Mouse (Mus musculus): ENCODE measurements around the gene Syt1.

Gene Syt1

DNA sequence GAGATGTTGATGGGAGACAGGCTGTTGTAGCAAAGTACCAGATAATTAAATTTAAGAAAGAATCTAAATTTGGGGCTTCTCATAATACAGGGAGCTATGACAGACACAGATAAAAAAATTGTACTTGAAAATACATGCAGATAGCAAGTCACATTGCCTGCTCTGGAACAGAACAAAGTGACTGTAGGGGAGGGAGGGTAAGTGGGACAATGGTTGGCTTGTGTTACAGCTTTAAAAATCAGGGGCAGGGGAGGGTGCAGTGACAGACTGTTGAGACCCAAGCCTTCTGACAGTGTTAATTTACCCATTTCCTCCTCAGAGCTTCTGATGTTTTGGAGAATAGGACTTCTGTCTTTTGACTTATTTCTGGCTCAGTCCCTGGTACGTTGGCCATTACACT is 126.3 kb downstream of the Syt1 start:
- no peak for DNase-seq (ENCODE audit: low spot score)

DNA sequence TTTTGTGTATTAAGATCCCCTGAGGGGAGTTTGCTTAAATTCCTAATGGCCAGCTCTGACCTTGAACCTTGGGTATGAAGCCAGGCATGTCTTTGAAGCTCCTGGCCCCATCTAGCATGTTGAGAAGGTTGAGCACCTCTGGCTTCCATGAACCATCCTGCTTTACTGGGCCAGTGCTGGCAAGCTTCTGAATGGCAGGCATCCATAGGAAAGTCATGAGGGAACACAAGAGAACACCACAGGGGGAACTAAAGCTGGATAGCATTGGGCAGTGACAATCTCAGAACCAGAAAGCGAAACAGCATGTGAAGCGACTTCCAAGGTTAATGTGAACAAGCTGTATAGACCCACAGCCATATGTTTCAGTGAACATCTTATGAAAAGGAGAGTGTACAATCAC is 130.4 kb downstream of the Syt1 start:
- no peak for DNase-seq (ENCODE audit: low spot score)

DNA sequence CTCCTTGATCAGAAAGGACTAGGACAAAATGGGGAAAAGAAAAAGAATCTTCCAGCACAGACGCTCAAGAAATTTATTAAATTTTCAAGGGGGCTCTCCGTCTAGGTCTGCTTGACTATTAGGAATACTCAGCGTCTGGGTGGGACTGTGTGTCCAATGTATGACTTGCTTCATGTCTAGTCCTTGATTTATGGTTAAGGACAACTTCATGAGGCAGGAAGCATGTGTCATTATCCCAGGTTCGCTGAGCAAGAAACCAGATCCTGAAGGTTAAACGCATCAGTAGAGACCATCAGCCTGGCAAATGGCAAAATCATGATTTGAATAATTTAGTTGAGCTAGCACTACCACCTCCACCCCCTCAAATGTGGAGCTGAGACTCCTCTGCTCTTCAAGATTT is 135.1 kb downstream of the Syt1 start:
- no peak for DNase-seq (ENCODE audit: low spot score)

DNA sequence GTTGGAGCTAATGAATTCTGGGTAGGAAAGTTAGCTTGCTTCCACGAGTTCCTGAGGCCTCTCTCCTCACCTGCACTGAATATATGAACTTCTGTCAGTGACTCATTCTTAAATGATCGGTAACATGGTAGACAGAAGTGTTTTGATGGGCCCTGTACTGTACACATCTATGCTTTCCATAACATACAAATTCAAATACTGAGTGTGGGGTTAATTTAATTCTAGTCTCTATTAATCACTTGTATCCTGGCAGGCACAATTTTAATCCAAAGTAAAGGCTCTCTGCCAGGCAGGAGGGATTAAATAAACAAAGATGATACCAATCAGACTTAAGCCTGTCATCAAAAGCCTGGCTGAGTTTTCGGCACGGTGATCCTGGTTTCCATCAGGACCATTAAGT is 136.1 kb downstream of the Syt1 start:
- DNase-seq (ENCODE audit: low spot score): no peak

DNA sequence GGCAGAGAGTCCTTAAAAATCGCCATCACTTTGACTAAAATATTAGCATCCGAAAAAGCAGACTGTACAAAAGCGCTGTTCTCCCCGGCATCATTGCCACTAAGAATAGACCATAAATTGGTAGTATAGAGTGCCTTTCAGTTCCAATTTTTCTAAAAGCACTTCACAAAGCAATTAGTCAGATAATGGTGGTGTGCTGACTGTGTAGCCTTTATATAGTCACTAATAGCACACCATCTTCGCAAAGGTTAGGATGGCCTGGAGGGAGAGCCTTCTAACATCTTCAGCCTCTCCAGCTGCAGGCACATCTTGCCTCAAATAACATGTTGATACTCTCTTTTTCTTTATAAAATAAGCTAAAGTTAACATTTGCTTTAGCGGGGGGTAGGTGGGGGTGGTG is 138.4 kb downstream of the Syt1 start:
- DNase-seq (ENCODE audit: low spot score): no peak

DNA sequence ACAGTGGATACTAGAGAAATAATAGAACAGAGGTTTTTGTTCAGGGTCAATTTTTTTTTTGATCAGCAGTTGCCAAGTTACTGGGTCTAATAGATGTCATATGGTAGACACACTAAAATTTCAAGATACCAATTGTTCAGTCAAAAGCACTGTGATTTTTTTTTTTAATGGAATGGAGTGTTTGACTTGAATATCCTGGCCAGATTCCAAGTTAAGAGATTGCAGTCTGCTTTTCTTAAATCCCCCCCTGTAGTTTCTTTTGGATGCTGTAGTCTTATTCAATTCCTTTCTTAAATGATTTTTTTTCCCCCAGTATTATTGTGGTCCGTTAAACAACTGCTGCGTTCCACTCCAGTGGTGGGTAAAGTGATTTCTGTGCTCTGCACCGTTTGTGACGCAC is 140.2 kb downstream of the Syt1 start:
- no peak for DNase-seq (ENCODE audit: low spot score)

DNA sequence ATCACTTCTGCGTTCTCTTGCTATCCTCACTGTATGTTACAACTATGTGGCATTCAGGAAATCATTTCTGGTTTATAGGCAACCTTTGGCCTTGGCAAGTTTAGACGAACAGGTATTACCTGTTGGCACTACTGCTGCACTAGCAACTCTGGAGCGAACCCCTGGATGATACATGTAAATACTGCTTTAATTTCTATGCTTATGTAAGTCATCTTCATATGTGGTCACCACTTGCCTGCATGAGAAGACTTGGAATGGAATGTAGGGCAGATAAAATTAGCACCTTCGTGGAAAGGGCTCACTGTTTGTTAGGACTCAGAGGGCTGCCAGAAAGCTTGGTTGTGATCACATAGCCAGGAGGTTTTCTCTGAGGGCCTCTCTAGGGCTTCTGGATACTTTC is 142.6 kb downstream of the Syt1 start:
- no peak for DNase-seq (ENCODE audit: low spot score)

DNA sequence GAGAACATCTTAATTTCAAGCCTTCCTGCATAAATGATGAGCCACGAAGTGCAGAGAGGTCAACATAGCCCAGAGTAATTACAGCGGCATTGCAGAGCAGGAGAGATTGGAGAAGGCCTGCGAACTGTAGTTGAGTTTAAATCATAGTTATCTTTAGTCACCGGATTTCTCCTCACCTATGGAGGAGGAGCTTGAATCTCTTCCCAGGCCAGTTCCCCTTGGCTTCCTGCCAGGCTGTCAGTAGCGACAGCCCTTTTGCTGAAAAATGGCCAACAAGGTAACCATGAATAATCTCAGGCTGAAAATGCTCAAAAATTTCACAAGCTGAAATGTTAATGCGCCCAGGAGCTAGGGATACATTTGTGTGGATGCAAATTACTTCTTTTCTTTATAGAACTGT is 143.6 kb downstream of the Syt1 start:
- no peak for DNase-seq (ENCODE audit: low spot score)

DNA sequence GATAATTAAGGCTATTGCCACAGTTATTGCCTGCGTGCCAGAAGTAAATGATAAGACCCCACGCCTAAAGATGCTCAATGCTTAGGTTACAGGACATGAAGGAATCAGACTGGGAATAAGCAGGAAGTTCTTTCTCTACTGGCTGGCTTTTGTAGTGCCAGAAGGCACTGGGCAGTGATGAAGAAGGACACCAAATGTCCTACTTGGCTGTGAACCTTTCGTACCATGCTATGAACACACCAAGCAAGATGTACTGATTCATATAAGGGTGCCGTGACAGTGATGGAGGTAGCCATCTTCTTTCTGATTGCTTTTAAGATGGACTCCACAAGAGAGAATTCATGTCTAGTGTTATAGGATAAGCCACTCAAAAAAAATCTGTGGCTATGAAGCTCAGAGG is 145.2 kb downstream of the Syt1 start:
- no peak for DNase-seq (ENCODE audit: low spot score)

DNA sequence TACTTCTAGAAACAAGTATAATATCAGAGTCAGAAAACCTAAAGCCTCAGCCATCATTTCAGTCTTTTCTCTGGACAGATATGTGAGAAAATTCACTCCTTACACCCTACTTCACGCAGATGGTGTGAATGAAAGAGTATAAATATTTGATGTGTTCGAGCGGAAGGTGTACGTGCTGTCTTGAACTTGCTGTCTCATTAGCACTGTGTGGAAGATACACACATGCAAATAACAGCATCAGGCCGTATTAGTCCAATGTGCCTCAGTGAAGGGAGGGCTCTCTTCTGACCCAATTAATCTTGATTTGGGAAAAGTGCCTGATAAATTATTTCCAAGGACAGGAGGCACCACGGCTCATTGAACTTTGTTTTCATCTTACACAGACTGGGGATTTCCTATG is 154.8 kb downstream of the Syt1 start:
- no peak for DNase-seq (ENCODE audit: low spot score)

DNA sequence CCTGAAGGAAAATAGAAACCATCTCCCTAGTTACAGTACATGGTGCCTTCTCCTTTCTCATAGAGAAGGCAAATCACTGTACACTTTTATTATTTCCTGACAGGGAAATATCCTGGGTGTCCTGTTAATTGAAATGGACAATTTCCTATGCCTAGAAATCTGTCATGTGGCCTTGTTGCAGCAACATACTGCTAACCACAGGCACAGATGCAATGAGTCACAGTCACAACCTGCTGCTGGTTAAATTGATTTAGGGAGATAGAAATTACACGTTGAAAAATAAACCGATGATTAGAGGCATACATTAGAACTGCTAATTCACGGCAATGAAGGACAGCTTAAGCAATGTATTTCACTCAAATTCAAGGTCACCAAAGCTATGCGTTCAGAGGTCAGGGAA is 158.0 kb downstream of the Syt1 start:
- no peak for DNase-seq (ENCODE audit: low spot score)

DNA sequence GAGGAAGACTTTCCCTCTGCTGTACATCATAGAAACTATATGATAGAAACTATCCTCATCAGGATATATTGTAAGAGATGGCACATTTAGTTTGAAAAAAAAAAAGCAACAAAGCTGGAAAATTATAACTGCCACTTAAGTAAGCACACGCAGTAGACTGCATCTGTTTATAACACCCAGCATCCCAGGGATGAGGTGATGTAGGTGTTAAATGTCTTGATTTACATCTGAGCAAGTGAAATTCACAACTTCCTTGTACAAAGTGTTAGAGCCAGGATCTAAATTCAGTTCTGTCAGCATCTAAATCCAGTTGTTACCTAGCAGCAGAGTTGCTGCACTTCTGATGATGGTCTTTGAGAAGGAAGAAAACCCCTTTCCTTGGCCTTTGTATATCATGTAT is 173.3 kb downstream of the Syt1 start:
- no peak for DNase-seq (ENCODE audit: low spot score)

DNA sequence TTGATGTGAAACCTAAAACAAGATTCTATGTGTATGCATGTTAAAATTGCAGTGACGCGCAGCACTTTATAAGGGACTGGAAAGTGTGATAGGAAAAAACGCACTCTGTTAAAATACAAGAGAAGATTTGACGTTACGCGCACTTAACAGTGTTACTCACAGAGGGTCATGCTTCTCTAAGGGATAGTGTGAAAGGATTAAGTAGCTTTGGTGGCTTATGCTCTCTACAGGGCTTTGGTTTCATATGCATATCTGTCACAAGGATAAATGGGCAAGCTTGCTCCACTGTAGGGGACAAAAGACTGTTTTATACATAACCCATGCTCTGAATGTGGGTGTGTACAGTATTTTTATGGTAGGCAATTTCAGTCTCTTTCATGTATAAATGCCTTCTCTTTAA is 178.5 kb downstream of the Syt1 start:
- DNase-seq (ENCODE audit: low spot score): no peak

DNA sequence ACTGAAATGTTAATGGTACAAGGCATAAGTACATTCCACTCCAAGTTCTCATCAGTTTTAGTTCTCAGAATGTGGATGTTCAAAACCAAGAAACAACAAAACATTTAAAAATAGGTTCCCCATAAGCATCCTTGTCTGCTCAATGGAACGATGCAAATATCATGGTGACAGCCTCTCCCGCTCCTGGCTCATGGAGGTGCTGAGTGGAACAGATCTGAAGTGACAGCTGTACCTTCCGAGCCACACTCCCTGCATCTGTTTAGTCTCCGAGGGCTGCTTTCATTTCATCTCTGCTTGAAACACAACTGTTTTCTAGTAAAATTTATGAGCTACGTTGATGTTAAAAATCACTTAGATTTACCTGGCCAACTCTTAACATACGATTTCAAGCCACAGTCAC is 179.0 kb downstream of the Syt1 start:
- no peak for DNase-seq (ENCODE audit: low spot score)

DNA sequence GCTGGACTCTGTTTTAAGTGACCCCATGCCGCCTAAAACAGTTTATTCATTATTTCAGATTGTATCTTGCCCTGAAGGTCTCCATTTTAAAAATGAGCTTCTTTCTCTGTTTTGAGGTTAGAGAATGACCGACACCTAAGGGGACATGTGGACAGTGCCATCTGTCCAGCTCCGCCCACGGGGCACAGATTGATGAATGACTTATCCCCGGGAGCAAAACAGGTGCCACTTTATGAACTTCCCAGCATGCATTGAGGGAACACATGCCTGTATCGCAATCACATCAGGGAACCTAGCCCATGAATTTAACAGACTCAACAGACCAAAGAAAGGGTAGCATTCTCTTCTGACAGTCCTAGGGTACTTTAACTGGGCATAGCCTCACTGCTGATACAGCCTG is 188.5 kb downstream of the Syt1 start:
- DNase-seq (ENCODE audit: low spot score): no peak

DNA sequence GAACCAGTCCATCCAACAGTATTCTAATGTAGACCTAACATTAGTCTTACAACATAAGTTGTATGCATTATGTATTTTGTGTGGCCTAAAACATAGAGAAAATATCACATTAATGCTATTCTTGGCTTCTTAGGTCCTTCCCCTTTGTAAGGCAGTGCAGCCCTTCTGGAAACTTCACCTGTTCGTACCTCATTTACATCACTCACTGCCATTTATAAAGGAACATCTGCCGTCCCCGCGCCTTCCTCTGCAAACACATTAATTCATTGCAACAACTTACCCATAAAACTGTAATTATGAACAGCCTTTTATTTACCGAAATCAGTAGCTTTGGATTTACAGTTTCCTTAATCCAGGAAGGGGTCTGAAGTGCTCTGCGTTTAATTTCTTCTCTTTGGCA is 195.4 kb downstream of the Syt1 start:
- DNase-seq (ENCODE audit: low spot score): no peak

DNA sequence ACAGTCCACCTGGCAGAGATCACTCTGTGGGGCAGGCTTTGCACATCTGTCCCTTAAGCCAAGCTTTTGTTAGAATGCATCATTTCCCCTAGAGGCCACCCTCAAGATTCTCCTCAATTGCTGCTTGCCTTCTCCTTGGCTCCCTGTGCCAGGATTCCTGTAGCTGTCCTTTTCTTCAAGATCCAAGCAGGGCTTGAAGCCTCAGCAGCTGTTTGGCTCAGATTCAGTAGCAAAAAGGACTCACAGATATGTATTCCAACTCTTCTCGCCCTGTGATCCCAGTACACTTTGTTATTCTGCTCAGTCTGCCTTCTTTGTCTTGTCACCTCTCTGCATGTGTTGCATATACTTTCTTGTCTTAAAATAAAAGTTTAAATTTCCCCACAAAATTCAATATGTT is 206.4 kb downstream of the Syt1 start:
- no peak for DNase-seq (ENCODE audit: low spot score)

DNA sequence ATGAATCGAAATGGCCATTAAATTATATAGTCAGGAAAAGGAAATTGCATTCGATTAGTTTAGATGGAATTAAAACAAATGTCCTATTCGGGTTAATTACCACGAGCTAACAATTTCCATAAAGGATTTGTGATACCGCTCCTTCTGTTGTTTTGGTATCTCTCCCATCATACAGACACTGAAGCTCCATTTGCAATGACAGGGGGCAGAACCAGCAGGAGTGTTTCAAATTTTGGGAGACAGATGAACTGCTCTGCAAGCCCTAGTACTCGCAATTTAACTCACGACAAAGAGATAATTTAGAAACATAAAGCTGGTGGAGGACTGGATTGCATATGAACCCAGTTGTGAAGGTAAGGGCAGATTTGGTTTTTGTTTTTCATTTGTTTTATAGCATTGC is 210.0 kb downstream of the Syt1 start:
- no peak for DNase-seq (ENCODE audit: low spot score)

DNA sequence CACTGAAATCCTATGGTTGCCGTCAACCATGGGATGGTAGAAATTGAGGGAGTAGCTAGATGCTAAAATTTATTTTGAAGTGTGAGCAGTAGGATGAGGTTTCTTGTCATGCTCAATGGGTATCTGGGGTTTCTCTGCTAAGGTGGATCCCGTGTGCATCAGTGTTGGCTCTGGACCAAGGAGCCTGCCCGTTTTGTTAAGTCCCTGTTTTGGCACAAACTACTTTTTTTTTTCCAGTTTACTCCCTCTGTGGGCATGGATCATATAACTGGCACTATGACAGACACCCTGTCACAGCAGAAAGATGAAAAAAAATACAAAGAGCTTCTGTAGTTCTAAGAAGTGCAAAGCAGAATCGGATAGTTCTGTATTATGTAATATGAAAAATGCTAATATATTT is 212.0 kb downstream of the Syt1 start:
- DNase-seq (ENCODE audit: low spot score): no peak

DNA sequence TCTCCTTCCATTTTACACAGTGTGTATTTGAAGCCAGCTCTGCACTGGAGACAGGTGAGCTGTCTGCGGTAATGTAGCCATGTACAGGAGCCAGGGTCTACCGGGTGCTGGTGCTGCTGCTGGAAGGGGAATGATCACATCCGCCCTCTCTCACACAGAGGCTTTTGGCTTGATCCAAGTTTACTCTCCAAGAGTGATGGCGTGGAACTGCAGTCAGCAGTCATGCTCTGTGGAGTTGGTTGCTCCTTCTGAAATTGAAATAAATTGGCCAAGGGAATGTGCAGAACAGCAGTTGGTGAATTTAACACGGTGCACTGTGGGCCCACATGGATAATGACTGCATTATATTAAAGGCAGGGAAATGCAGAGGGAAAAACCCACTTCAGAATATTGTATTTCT is 228.0 kb downstream of the Syt1 start:
- DNase-seq (ENCODE audit: low spot score): no peak

DNA sequence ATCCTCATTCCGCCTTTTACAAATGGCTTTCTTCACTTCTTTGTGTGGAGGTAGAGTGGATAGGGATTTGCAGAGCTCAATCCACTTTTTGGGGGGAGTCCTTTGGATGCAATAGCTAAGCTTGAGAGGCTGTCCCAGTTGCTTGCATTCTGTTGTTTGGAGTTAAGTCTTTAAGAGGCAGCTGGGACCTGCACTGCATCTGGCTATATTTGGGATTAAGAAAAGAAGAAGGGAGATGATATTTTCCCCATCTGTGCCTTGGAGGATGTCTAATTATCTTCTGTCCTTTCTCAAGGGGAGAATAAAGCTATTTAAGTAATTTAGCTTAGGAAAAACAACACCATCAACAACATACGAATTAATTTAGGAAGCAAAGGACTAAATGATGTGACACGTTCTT is 230.2 kb downstream of the Syt1 start:
- no peak for DNase-seq (ENCODE audit: low spot score)

DNA sequence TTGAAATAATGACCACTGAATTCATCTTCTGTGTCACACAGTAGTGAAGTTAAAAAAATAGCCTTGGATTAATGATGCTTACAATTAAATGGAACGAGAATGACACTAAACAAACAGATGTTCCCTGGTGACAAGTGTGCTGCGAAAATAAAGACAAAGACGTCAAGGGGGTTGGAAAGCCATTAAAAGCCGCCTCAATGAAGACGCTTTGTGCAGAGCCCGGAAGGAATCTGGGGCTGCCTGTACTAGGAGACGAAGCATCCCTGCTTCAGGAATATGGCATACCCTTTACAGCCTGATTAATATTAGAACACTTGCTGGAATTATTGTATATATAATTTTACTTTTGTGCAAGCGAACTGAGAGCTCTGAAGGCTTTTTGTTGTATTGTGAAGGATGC is 234.0 kb downstream of the Syt1 start:
- DNase-seq (ENCODE audit: low spot score): no peak

DNA sequence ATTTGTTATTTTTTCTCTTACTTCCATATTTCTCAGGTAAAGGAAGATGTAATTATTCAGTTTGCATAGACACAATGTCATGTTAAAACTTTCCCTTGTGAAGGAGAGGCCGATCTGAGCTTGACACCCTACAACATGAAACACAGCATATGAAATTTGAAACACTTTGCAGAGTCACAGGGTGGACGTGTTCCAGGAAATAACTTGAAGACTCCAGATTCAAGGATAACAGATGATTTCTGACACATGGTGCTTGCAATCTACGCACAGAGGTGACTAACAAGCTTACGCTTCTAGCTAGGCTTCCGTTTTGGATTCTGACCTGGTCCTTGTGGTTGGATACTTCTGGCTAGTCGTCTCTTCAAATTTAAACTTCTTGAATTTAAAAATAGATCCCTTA is 239.7 kb downstream of the Syt1 start:
- DNase-seq (ENCODE audit: low spot score): no peak

DNA sequence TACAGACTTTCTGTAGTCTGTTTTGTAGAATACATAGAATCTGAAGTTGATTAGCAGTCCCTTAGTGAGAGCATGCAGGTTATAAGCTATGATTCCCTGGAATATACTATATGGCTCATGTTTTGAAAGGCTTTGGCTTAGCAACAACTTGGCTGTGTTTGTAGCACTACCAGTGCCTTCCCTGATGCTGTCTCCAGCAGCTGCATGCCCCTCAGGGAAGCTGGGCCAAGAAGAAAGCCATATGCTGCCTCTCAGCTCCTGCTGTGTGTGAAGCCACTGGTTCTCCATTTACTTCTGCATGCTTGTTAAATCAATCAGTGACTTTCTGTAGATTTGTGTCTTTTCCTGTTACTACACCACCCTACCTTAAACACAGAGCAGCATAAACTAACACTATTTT is 245.2 kb downstream of the Syt1 start:
- no peak for DNase-seq (ENCODE audit: low spot score)

DNA sequence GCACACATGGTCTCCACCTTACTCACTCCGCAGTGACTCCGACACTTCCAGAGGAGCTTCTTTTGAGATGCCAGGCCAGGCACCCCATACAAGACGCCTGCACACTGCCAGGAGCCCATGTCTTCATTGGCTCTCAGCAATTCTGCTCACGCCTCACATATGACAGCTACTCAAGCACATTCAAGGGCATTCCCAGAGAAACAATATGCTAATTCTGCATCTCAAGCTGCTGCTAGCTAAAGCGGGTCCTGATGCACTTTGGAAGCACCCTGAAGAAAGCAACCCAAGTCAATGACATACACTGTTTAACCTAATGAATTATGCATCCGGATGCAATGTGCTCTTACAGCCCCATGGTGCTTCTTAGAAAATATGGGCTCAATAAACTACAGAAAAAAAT is 247.1 kb downstream of the Syt1 start:
- DNase-seq (ENCODE audit: low spot score): no peak

DNA sequence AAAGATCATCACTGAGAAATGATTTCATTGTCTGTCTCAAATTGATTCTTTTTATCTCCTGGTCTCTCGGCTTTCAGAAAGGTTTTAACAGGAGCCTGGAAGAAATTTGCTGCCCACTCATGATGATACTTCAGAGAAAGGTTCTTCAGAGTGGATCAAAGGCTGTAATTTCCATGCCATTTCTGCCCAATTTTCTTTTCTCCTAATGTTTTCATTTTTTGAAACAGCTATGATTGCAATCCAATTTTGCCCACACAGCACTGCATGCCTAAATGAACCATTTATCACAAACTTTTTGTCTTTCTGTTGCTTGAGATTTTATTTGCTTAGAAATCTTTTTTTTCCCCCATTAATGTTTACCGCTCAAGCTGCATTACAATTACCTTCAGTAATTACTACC is 257.5 kb downstream of the Syt1 start:
- DNase-seq (ENCODE audit: low spot score): no peak
